Mouse (Mus musculus): ENCODE results near the gene Adora3. TPM values are rescaled to one million over a fixed set of nuclear protein-coding genes. Genes with fewer than 3 reads are reported as not detected.

Gene Adora3
- total RNA-seq, 2 experiments from 2014 or later = 6.4 to 12.7 TPM

DNA sequence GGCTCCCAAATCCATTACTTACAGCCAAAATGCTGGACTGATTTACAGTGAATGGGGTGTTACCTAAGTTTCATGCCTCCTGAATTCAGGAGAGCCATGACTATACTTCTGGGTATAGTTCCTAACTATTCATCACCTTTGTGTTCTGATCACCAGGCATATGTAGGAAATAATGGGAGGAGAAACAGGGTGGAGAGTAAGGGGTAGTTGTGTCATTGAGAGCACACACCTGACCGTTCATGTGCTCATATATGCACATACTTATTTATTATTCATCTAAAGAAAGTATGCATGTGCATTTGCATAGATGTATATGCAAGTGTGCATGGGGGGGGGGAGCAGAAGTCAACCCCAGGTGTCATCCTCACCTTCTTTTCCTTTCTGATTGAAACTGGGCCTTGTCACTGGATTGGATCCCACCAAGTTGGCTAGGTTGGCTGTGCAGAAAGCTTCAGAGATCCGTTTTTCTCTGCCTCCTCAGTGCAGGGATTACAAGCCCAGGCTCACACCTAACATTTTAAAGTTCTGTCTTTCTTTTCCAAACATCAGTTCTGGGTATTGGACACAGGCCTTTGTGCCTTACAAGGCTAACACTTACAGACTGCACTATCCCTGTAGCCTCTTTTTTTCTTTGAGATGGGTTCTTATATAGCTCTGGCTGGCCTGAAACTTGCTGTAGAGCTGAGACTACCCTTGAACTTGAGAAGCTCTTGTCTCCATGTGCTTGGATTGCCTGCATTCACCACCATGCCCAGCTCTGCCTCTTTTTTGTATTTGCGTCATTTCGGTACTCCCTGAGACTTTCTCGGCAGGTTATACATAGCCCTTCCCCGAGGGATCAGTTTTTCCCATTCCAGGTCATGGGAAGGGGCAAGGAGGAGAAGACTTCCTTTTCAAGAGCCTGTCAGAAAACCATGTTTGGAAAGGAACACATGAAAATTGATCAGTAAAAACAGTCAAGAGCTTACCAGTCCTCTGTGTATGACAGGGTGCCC lies 3.1 kb downstream of the Adora3 start:
- no peak for ATAC-seq (ENCODE audit: poor library complexity, severe bottlenecking)

DNA sequence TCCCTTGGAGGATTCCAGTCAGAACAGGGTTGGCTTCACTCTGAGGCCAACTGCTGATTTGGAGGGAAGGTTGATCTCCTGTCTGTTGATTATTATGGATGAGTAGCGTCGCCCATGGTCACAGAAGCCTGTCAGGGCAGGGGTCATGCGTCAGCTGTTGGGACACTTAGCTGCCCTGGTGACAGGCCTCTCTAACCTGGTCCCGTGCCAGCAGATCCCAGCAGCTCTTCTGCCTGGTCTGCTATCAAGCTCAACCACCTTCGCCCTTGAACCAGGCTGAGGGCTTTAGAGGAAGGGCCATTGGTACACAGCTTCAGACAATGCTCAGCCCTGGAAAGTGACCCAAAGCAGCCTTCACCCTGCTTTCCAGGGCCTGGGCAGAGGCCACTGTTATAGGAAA lies 5.4 kb downstream of the Adora3 start:
- ATAC-seq (ENCODE audit: poor library complexity, severe bottlenecking) = no peak

DNA sequence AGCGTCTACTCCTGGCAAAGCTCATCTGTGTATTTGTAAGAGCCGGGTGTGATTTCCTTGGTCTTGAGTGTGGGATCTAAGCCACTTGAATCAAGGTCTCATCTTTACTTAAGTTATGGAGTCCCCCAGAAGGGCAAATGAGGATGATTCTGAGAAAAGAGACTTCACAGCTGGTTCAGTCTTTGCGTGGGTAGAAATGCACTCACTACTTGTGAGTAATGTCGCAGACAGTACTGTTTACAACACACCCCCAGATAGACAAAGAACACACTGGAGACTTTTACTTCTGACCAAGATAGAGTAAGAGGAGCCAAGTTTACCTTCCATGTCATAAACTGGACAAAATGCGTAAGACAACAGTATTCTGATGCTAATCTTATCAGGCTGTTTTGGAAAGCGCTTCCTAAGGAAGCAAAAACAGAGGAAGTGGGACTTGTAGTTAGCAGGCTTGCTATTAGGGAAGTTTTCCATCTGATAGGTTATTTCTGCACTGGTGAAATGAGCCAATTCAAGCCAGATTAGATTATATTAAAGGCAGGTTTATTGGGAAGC lies 6.7 kb downstream of the Adora3 start:
- no peak for ATAC-seq (ENCODE audit: poor library complexity, severe bottlenecking)

DNA sequence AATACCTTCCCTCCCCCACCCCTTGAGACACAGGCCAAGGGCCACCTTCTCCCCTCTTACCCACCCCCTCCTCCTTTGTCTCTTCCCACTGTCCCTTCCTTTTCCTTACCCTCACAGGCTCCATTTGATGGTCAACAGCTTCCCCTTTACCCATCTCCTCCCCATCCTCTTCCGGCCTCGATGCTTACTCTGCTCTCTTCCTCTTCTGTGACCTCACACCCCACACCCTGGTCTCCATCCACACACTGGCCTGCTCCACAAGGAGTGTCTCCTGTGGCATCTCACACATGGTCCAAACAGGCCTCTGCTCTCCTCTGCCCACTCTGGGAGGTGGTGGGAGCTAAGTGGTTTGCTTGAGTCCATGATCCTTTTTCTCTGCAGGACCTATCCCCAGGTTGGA lies 7.3 kb downstream of the Adora3 start:
- peak; percentile 91 for ATAC-seq (ENCODE audit: poor library complexity, severe bottlenecking)

DNA sequence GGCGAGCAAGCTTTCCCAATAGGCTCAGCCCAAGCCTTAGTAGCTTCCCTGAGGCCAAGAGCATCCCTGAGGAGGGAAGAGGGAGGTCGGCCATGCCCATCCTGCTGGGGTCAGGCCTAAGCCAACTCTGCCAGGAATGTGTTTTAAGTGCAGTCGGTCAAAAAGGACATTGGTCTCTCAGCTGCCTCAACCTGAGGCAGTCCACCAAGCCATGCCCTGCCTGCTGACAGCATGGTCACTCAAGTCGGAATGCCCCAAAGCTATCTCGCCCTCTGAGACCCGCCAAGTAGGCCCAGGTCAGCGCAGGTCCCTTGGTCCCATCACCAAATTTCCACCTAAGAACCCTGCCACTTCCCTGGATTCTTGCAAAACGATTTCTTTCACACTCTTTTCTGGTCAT lies 8.1 kb downstream of the Adora3 start:
- no peak for ATAC-seq (ENCODE audit: poor library complexity, severe bottlenecking)

DNA sequence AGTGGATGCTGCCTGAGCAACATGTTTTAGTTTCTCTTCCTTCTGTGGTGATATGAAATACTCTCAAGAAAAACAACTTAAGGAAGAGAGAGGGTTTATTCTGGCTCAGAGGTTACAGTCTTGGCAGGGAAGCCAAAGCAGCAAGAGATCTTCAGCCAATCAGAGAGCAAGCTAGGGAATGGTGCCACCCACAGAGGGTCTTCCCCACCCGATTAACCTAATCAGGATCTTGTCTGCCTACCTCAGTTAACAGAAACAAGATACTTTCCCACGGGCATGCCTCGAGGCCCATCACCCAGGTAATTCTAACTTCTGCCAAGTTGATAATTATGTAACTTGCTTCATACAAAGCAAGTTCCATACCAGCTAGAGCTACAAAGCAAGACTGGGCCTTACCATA lies 9.8 kb downstream of the Adora3 start:
- ATAC-seq (ENCODE audit: poor library complexity, severe bottlenecking) = no peak; the same call in 1 of the 2 replicates

DNA sequence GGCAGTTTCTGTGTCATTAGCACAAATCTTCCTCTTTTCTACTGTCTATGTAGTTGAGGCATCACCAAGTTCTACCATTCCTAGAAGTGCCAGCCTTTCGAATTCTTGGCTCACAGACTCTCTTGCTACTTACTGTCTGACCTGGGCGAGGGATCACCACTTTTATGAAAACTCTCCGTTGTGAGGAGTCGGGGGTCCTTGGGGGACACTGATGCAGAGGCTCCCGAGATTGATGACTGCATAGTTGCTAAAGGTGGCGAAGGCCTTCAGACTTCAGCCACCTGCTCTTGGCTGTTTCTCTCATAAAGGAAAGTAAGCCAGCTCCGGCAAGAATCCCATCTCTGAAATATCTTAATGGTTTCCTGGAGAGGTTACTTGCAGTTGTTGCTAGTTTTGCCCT lies 11.4 kb downstream of the Adora3 start:
- no peak for ATAC-seq (ENCODE audit: poor library complexity, severe bottlenecking)

DNA sequence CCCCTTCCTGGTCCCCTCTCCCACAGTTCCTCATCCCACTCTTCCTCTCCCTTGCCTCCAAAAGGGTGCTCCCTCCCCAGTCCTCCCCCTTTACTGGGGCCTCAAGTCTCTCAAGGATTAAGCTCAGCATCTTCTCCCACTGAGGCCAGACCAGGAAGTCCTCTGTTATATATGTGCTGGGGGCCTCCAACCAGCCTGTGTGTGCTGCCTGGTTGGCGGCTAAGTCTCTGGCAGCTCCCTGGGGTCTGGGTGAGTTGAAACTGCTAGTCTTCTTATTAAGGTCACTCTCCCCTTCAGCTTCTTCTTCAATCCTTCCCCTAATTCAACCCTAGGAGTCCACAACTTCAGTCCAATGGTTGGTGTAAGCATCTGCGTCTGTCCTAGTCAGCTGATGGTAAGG lies 12.5 kb downstream of the Adora3 start:
- no peak for ATAC-seq (ENCODE audit: poor library complexity, severe bottlenecking)

DNA sequence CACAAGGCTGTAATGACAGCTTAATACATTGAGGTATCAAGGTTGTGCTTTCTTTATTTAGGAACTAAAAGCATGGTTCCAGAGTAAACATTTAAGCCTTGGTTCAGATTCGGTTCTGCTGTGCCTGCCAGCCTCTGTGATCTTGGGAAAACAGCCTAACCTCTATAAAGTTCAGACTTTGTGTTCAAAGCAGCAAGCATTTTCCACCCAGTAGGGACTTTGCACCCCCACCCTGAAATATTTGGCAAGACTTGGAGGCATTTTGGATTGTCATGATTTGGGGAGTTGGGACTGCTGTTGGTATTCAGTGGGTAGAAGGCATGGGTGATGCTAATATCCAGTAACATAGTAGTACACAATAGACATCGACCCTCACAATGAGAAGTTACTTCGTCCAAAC lies 18.3 kb downstream of the Adora3 start:
- no peak for ATAC-seq (ENCODE audit: poor library complexity, severe bottlenecking)

DNA sequence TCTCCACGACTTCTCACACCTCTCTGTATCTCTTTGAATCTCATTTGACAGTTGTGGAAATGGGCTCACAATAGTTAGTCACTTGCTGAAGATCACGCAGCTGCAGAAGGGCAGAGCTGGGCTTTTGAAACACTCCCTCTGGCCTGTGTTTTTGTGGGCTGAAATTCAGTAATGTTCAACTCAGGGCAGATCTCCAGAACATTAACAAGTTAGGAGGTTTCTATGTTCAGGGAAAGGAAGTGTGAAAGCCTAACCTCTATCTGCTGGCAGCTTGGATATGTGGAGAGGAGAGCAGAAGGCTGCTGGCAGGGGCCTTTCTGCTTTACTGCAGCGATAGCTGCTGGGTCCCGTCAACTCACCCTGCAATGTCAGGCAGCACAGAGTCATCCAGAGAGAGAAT lies 19.6 kb downstream of the Adora3 start:
- no peak for ATAC-seq (ENCODE audit: poor library complexity, severe bottlenecking)

DNA sequence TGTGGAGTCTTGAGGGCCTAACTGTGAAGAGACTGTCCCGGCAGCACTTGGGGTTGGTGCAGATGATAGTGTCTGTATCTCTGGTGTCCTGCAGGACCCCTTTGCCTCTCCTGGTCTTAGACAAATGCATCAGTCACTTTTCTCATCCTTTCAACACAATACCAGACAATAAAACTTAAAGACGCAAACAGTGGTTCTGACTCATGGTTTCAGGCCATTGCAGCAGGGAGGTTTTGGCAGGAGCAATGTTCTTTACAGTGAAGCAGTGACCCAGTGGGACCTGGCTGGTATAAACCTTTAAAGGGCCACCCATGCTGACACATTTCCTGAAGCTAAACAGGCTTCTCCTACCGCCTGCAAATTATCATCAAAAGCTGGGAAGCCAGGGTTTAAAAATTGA lies 20.5 kb downstream of the Adora3 start:
- no peak for ATAC-seq (ENCODE audit: poor library complexity, severe bottlenecking)

DNA sequence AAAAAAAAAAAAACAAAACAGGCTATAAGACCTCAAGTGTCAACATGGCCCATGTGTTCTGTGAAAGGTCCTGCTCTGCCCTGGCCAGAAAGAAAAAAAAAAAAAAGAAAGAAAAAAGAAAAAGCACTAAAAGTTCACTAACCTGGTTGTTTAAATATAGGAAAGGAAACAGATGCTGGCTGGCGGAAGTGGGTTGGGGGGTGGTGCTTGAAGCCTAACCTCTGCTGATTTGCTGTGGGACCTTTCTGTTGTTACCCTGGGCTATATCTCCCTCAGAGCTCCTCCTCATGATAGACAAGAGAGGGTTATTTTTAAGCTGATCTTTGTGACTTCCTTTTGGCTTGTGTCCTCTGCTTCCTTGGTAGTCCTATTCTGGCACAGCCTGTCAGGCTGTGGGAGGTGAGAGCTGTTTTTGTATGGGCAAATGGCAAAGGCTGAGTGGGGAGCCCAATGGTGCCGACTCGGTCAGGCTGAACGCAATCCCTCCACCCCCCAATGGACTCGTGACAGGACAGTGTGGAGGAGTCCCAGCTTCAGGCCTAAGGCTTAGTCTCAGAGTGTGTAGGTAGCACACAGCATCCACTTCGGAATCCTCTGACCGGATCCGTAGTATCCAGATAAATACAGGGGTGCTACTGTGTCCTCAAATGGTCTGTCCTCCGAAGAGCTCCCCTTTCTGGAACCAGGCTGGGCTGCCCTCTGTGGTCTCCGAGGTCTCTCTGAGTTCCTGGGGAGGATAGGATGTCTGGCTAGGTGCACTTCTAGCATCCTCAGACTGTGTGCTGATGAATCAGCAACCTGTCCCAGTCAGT lies 21.3 kb downstream of the Adora3 start:
- peak; percentile 33 for ATAC-seq (ENCODE audit: poor library complexity, severe bottlenecking)

DNA sequence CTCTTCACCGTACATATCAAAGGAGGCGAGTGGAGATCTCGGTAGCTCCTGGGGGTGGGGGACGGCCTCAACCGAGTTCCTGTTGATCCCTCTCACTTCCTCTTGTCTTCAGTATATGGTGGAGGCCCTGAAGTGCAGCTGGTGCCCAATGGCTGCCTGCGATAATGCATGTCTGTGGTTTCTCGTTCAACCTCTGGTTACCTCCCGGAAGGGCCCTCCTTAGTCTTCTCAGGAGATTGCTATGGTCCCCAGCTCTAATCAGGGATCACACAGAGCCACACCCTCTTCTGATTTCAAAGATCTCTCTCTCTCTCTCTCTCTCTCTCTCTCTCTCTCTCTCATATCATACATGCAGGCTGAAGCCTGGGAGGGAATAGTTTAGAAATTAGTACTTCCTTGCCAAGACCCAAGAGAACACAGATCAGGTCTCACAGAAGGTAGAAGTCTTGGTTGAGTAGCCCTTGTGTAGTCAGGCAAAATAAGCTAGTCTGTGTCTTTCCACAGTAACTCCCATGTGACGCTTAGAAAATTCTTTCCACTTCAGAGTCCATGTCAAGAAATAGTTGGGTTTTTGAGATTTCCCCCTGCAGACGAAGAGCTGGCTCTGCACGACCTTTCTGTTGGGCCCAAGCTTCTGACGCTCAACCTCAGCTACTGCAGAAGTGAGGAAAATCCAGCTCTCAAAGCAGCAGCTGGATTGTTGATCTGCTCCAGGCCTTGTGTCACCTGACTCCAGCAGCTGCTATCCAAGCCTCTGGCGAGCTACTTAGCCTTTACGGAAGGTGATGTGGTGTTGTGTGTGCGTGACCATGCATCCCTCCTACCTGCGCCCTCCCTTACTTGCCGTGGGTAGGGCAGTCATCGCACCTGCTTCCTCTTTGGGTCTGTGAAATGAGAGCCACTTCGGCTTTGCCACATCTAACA lies 22.2 kb downstream of the Adora3 start:
- ATAC-seq (ENCODE audit: poor library complexity, severe bottlenecking) = peak; percentile 47

DNA sequence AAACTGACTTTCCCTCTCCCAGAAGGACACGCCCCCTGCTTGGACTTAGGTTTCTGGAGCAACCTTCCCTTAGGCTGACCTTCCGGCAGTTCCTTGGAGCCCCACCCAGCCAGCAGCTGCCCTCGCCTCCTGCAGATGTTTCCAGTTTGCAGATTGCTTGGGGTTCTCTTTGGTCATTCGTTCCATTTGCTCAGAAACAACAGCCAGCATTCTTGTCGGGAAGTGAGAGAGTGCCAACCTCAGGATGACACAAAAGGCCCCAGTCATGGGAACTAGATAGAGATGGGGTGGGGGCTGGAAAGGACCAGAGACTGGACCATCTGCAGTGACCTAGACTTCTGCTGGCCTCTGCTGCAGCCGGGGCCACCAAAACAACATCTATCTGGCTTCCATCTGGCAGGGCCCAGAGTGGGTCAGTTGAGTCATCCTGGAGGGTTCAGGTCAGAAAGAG lies 23.3 kb downstream of the Adora3 start:
- ATAC-seq (ENCODE audit: poor library complexity, severe bottlenecking) = no peak

DNA sequence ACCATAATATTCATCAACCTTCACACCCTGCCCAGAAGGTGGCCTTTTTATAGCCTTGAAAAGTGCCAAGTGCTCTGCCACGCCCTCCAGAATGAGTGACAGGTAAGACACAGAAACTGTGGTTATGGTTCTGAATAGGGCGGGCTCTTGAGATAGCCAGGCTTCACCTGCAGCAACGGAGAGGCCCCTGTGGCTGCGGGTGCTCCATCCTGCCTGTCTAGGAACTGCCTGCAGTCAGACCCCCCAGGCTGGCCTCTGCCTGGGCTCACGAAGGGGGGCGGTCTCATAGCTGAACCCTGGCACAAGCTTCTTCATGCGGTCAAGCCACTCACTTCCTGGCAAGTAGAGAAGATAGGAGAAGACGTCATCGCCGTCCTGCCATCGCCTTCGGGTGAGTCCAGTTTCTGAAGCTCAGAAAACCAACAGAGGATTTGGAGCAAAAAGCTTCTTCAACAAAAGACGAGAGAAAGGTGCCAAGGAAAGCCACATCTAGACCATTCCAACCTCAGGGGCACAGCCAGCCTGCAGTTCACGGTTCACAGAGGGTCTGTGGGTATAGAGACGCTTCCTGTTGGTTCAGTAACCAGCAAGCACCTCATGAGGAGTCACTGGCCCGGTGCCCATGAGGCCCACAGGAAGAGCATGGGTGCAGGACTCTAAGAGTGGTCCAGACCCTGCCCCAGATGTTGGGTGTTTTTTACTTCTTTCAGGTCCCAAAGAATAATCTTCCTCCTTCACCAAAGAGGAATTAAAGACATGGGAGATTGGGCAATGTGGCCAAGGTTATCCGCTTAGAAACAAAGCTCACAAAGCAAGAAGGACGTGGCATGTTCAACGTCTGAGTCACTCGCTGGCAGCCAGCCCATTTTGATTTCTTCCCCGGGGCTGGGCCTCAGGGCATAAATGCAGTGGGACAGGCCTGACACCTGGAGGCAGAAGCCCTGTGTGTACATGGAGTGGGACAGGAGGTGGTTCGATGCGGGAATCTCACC lies 24.2 kb downstream of the Adora3 start:
- peak; percentile 53 for ATAC-seq (ENCODE audit: poor library complexity, severe bottlenecking)

DNA sequence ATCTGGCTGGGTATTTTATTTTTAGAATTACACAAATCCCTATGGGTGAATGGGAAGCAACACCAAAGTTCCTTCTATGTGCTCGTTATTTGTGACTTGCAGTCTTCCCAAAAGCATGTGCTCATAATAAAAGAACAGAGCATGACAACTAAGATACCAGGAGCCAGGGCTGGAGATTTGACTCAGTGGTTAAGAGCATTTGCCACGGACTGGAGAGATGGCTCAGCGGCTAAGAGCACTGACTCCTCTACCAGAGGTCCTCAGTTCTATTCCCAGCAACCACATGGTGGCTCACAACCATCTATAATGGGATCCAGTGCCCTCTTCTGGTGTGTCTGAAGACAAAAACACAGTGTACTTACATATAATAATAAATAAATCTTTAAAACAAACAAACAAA lies 26.2 kb downstream of the Adora3 start:
- ATAC-seq (ENCODE audit: poor library complexity, severe bottlenecking) = no peak

DNA sequence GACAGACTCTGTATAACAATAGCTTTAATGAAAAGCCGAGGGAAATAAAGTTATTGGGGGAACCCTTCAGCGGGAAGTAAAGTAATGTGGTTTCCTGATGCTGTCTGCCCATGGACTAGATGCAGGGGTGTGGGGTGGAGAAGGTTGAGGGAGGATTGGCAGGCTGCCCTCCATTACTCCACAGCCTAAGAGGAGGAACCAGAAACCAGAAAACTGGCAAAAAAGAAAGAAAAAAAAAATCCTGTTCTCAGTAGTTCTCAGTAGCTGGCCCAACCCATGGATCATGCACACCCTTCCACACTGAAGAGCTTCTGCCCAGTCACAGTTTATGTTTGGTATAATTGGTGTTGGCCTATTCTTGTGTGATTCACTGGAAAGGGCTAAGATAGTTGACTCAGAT lies 27.7 kb downstream of the Adora3 start:
- ATAC-seq (ENCODE audit: poor library complexity, severe bottlenecking) = peak; percentile 13

DNA sequence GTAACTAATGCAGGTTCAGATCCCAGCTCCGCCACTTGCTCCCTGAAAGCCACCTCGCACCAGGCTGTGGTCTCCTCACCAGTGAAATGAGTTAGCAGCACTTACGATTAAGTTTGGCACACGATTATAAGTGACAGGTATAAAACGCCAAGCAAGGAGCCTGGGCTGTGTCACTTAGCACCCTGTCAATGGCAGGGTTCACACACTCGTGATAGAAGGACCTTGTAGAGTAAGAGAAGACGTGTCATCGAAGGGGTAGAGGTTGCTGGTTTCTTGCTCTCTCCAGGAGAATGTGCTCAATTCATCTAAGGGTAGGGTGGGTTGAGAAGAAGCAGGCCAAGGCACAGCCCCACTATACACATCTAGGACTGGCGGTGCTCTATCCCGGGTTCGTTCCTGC lies 28.2 kb downstream of the Adora3 start:
- no peak for ATAC-seq (ENCODE audit: poor library complexity, severe bottlenecking)
